Mouse (Mus musculus) megakaryocyte, embryonic 14.5 days (primary cell): ENCODE data around the gene Uqcc2. TPM values are rescaled to one million over a fixed set of nuclear protein-coding genes. Genes with fewer than 3 reads are reported as not detected.

Experiments used
- H3K27me3 ChIP-seq: replicated peaks from 2 replicates; pipeline ENCODE3; 2012; ENCODE audit warnings: inconsistent platforms
- H3K36me3 ChIP-seq: replicated peaks from 2 replicates; pipeline ENCODE3; 2012; ENCODE audit warnings: low read length, inconsistent platforms, mixed read lengths
- H3K4me1 ChIP-seq: 2 replicates; pipeline ENCODE4 v1.6.1; 2012; ENCODE audit warnings: inconsistent platforms
- H3K4me3 ChIP-seq: replicated peaks from 2 replicates; pipeline ENCODE3; 2012; ENCODE audit warnings: moderate library complexity, mild to moderate bottlenecking, inconsistent platforms
- H3K9me3 ChIP-seq: 2 replicates; pipeline ENCODE4 v1.6.1; 2012; ENCODE audit warnings: inconsistent platforms
- FLI1 ChIP-seq: IDR thresholded peaks from 2 replicates; pipeline ENCODE4 v1.6.1; 2012; ENCODE audit warnings: low read length, inconsistent platforms, mixed read lengths
- GATA1 ChIP-seq: IDR thresholded peaks from 3 replicates; pipeline ENCODE4 v1.6.1; 2012; ENCODE audit warnings: mixed read lengths, low read length, inconsistent platforms, borderline replicate concordance
- polyA plus RNA-seq: library from polyadenylated mRNA; stranded (reverse); fragments of >175 nt; gene quantifications from 2 replicates; pipeline ENCODE4 v1.2.3, GENCODE M21; 2012; ENCODE audit warnings: low replicate concordance; ENCODE audit not compliant: insufficient read depth

Gene Uqcc2
- polyA plus RNA-seq, 1 experiment, result 163 TPM

DNA sequence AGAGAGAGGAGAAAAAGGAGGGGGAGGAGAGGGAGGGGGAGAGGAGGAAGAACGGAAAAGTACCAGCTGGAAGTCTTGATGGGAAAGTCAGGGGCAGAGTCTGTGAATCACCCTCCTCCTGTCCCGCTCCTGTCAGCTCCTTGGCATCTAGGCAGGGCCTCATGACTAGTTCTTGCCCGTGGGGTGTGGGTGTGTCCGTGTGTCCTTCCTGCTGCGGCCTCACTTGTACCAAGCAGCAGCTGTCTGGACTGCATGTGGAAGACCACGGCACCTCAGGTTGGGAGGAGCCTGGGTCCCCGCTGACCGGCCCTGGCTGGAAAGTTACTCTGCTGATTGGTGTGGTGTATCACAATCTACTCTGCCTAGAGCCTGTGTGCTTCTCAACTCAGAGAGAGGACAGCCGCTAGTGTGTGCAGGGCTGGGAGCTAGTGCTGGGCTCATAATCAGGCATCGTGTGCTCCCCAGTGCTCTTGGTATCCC lies 8.3 kb upstream of the Uqcc2 start:
- Histone ChIP-seq H3K4me1 (peaks cover 13% of the 10 kb centered on the region), H3K36me3 (no peaks in the 10 kb centered on the region), H3K27me3 (peaks cover 69% of the 10 kb centered on the region), H3K4me3 (no peak overlapping the region), H3K9me3 (no peaks in the 10 kb centered on the region)
- TF ChIP-seq GATA1, result no peak
- no peak for TF ChIP-seq FLI1

DNA sequence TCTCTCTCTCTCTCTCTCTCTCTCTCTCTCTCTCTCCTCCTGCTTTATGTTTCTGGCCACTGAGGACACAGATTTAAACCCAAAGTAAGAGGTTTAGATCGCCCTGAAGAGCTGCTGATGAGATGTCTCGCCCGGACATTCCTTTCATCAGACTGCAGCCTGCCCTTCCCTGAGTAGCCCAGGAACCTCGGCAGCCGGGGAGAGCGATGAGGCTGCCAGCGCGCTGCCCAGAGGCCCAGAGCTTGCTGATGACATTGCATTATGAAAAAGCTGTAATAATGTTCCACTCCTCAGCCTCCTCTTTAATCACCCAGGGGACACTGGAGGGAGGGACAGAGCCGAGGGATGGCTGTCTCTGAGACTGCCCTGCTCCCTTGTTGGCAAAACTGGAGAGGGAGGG lies 6.5 kb upstream of the Uqcc2 start:
- H3K27me3 ChIP-seq, result peaks cover 61% of the 10 kb centered on the region
- H3K36me3 ChIP-seq, result no peaks in the 10 kb centered on the region
- H3K4me3 ChIP-seq, result no peak overlapping the region
- TF ChIP-seq FLI1 (no peak), GATA1 (no peak)
- 0 out of 2 replicates have a peak, but pooled peaks cover 5% of the 10 kb centered on the region for H3K9me3 ChIP-seq
- H3K4me1 ChIP-seq, result peaks cover 13% of the 10 kb centered on the region

DNA sequence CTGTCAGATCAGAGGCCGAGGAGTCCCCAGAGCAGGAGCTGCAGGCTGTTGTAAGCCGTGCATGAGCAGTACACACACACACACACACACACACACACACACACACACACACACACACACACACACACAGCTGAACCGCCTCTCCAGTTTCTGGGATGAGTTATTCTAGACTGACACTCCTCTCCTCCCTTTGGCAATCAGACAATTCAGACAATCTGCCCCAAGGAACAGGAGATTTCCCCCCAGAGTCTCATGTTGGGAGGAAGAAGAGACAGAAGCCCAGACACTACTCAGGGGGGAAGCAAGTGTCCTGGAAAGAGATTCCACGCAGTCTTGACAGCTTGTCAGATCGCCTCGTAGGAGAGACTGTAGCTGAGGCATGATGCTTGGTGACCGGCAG lies 5.6 kb upstream of the Uqcc2 start:
- TF ChIP-seq GATA1, result no peak
- no peak for TF ChIP-seq FLI1
- Histone ChIP-seq H3K36me3 (no peaks in the 10 kb centered on the region), H3K4me1 (peaks cover 15% of the 10 kb centered on the region), H3K4me3 (no peak overlapping the region), H3K27me3 (peaks cover 60% of the 10 kb centered on the region), H3K9me3 (0 out of 2 replicates have a peak, but pooled peaks cover 5% of the 10 kb centered on the region)

DNA sequence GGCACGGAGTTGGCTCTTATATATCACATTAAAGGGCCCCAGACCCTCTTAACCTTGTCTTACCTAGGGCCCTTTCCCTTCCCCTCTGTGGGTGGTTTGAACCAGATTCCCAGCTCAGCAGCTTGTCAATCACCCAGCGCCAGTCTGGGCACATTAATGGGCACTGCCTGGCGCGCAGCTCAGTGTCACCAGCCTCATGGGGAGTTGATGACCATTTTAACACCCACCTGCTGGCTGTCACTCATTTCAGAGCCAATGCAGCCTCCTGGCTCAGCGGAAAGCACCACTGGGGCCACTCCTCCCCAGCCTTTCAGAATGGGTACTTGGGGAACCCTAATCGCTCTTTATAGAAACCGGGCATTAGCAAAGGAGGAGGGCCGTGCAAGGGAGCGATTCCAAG lies 4.7 kb upstream of the Uqcc2 start:
- H3K36me3 ChIP-seq, result no peaks in the 10 kb centered on the region

DNA sequence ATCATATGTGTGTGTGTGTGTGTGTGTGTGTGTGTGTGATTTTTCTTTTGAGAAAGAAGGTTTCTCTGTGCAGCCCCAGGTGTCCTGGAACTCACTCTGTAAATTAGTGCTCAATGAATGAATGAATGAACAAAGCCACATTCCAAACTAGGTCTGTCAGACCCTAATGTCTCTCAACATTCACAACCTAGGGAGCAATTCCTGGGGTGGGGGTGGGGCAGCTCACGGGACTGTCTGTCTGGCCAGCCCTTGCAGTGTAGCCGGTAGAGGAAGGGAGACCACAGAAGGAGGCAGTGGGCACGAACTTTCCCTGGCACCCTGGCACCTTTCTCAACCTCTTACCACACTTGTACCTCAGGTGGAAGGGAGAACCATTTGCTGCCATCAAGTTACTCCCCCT lies 999 bp upstream of the Uqcc2 start:
- Histone ChIP-seq H3K4me3 (no peak overlapping the region), H3K36me3 (peaks cover 12% of the 10 kb centered on the region), H3K4me1 (peaks cover 45% of the 10 kb centered on the region), H3K27me3 (peaks cover 29% of the 10 kb centered on the region), H3K9me3 (0 out of 2 replicates have a peak, but pooled peaks cover 5% of the 10 kb centered on the region)
- no peak for TF ChIP-seq GATA1
- no peak for TF ChIP-seq FLI1

More for the DNA sequence above, 4.7 kb upstream of the Uqcc2 start:
- H3K27me3 ChIP-seq, result peaks cover 55% of the 10 kb centered on the region
- peaks cover 16% of the 10 kb centered on the region for H3K4me1 ChIP-seq
- 0 out of 2 replicates have a peak, but pooled peaks cover 5% of the 10 kb centered on the region for H3K9me3 ChIP-seq
- no peak overlapping the region for H3K4me3 ChIP-seq
- no peak for TF ChIP-seq FLI1
- TF ChIP-seq GATA1, result no peak

DNA sequence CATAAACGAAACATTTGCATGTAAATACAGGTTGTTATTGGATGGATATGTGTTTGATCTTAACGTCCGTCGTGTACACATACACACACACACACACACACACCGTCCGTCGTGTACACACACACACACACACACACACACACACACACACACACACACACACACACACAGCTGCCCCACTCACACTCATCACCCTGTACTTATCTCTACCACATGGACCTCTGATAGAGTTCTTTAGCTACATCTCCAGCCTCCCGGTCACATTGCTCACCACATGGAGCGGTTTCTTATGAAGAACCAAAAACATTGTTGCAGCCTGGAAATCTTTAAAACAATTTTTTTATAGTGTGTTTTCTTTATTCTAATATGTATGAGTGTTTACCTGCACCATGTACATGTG lies 471 bp upstream of the Uqcc2 start:
- H3K4me1 ChIP-seq, result peaks cover 47% of the 10 kb centered on the region
- TF ChIP-seq FLI1, result no peak
- TF ChIP-seq GATA1, result no peak
- 0 out of 2 replicates have a peak, but pooled peaks cover 5% of the 10 kb centered on the region for H3K9me3 ChIP-seq
- H3K27me3 ChIP-seq, result peaks cover 25% of the 10 kb centered on the region
- H3K4me3 ChIP-seq, result peak overlapping the region; percentile 93
- H3K36me3 ChIP-seq, result peaks cover 17% of the 10 kb centered on the region

DNA sequence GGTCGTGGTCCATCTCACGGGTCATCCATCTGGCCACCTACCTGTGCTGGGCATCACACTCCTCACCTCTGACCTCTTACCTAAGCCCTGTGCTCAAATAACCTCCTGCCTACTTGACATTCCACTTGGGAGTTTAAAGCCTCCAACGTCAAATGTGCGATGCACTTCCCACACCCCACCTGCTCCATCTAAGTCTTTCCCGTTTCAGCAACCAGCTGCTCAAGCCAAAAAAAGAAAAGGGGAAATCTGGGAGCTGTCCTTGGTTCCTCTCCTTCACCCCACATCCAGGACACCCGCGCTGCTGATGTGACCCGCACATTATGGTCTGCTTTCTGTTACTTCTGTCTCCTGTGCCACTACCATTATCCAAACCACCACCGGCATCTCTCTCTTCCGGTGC lies 1.5 kb downstream of the Uqcc2 start:
- no peak for TF ChIP-seq GATA1
- TF ChIP-seq FLI1, result no peak
- Histone ChIP-seq H3K4me3 (no peak overlapping the region), H3K36me3 (peaks cover 27% of the 10 kb centered on the region), H3K27me3 (peaks cover 15% of the 10 kb centered on the region), H3K9me3 (0 out of 2 replicates have a peak, but pooled peaks cover 5% of the 10 kb centered on the region), H3K4me1 (peaks cover 47% of the 10 kb centered on the region)

DNA sequence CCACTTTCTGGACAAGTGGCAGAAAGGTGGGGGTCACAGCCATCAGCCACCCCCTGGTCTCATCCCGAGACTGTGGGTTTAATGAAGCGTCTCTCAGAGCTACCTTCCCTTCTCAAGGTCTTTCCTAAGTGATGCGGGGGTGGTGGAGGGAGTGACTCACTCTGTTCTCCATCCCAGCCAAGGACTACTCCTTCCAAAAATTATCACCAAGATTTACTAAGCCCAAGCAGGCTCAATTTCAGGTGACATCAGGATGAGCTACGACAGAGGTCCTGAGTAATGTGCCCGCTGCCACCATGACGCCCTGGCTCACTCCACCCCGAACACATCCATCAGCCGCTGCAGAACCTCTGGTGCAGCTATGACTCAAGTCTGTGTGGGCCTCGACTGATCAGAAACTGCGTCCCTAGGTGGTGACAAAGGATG lies 2.5 kb downstream of the Uqcc2 start:
- peaks cover 50% of the 10 kb centered on the region for H3K4me1 ChIP-seq
- H3K36me3 ChIP-seq, result peaks cover 27% of the 10 kb centered on the region
- peaks cover 11% of the 10 kb centered on the region for H3K27me3 ChIP-seq
- TF ChIP-seq GATA1, result no peak
- TF ChIP-seq FLI1, result no peak
- no peak overlapping the region for H3K4me3 ChIP-seq
- H3K9me3 ChIP-seq, result no peaks in the 10 kb centered on the region

DNA sequence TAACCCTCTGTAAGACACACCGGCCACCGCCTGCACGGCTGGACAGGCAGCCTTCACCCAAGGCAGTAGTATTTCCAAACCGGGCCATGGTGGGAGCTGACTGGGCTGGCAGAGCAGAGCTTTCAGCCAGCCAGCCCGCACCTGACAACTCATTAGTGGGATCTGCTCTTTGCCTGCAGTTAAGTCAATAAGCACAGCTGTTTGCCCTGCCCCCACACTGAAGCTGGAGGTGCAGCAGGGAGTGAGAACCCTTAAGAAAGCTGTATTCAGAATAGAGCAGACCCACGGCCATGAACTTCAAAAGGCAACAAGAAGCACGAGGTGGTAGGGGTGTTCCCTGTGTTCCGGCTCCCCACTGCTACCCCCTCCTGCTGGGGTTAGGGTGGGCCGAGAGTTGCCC lies 3.5 kb downstream of the Uqcc2 start:
- Histone ChIP-seq H3K27me3 (peaks cover 5% of the 10 kb centered on the region), H3K9me3 (no peaks in the 10 kb centered on the region), H3K36me3 (peaks cover 37% of the 10 kb centered on the region), H3K4me1 (peaks cover 51% of the 10 kb centered on the region), H3K4me3 (no peak overlapping the region)
- TF ChIP-seq FLI1, result no peak
- no peak for TF ChIP-seq GATA1

DNA sequence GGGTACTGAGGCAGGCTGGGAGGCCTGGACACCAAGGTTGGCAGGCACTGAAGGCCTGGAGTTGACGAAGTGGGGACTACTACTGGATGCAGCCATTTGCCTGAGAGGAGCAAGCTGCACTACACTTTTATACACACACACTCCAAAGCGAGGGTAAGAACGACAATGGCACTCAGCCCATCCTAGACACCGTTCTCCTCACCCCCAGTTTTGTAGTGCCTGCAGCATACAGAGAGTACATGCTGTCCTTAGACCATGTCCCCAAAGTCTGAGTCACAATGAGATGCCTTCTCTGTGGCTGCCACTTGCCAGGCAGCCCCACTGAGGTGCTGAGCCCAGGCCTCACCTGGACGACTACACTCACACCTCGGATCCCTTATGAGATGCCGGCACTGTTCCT lies 3.9 kb downstream of the Uqcc2 start:
- peaks cover 41% of the 10 kb centered on the region for H3K36me3 ChIP-seq

More for the DNA sequence above, 3.9 kb downstream of the Uqcc2 start:
- Histone ChIP-seq H3K27me3 (peaks cover 1% of the 10 kb centered on the region), H3K9me3 (no peaks in the 10 kb centered on the region), H3K4me3 (no peak overlapping the region), H3K4me1 (peaks cover 52% of the 10 kb centered on the region)
- TF ChIP-seq GATA1 (no peak), FLI1 (no peak)
